Mouse (Mus musculus) cerebellum, postnatal 4 days (tissue): Measurements from ENCODE around the gene Nyx.

Source experiments
- DNase-seq, 2 experiments: peaks; one replicate each; pipeline ENCODE4 v3.0.0; 2022; ENCODE audit warnings: low spot score in 2 of 2, mixed read lengths in 1 of 2

The Nyx gene

GRCm38 (mm10) chrX:13492922-13493321, 27.0 kb downstream of the Nyx start:
- DNase-seq = no peak

GRCm38 (mm10) chrX:13494892-13495703, 29.2 kb downstream of the Nyx start:
- no peak for DNase-seq

- no peak for DNase-seq
Measured at GRCm38 (mm10) chrX:13500284-13500683, 34.4 kb downstream of the Nyx start.

- DNase-seq = no peak
Measured at GRCm38 (mm10) chrX:13502862-13503375, 37.0 kb downstream of the Nyx start.

GRCm38 (mm10) chrX:13504389-13504788, 38.5 kb downstream of the Nyx start:
- no peak for DNase-seq

DNA sequence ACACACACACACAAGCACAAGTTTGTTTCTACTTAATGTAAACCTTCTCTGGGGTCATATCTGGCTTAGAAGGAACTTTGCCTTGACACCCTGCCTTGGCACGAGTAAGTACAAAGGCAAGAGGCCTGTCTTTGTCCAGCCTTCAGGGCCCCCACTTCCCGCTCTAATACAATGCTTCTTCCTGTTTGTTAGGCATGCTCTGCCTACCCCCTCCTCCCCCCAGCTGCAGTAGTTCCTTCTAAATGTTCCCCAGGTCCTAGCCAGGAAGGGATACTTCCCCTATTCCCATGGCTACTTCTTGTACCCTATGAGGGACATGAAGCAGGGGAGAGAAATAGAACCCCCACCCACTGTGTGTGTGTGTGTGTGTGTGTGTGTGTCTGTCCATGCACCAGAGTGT, 40.5 kb downstream of the Nyx start:
- DNase-seq = no peak

DNA sequence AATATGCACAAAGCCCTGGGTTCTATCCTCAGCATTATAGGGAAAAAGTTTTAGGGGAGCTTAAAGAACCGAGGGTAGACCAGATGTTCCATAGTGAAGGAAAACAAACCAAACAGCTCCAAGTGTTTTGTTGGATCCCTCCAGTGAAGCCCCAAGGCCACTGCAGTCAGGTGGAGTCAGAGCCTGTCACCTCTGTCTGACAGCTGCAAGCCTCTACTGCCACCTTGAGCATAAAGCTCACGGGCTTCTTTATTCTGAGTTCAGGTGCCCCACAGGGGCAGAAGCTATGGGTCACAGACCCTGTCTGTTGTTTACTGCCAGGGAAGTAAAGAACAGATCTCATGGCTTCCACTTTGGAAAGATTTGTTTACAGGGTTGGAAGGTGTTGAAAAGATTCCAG, 47.2 kb downstream of the Nyx start:
- DNase-seq = no peak

DNA sequence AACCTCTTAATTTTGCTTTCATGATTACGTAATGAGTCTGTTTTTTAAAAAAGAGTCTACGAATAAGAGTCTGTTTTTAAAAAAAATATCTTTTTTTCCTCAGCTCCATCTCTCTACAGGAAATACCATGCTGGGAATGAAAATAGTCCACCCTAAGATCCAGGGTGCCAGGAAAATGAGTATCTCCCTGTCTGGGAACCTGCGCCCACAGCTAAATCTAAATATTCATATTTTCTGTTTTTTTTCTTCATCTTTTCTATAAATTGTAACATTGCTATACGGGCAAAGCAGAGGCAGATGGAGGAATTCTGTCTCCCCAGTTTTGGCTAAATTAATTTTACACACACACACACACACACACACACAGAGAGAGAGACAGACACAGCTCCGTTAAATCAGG, 48.0 kb downstream of the Nyx start:
- DNase-seq = no peak

DNA sequence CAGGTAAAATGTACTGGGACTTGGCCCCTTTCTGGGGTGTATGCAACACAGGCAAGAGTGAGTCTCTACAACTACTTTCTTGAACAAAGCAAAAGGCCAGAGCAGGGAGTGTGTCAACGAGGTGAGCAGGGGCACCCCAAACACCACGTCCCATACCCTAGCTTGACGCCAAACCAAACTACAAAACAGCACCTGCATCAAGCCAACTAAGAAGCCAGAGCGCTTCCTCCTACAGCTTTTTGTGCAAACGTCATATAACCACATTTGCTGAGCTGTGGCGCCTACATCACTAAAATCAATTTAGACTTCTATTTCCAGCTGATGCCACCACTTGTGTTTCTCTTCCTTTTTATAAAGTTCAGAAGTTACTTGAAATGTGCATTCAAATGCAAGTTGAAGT, 50.5 kb downstream of the Nyx start:
- no peak for DNase-seq

- no peak for DNase-seq
Measured at GRCm38 (mm10) chrX:13518019-13518418, 52.1 kb downstream of the Nyx start.

- no peak for DNase-seq
Measured at GRCm38 (mm10) chrX:13518781-13519407, 53.0 kb downstream of the Nyx start.

- DNase-seq = no peak
Measured at GRCm38 (mm10) chrX:13519408-13519783, 53.5 kb downstream of the Nyx start.

DNA sequence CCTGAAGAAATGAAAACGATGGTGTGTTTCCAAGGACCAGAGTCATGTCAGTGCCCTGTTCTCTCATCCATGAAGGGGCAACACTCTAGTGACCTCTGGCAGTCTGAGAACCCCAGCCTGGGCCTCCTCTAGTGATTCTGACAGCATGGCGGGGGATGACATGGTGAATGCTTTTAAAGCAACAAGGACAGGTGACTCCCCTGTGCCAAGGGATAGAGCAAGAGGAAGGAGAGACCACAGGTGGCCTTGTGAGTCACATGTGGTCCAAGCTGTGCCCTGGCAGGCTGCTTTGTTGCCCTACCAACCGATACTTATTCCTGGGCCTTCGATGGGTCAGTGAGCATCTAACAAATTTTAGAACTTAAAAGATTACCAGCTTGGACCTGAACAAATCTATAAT, 54.7 kb downstream of the Nyx start:
- DNase-seq = no peak

DNA sequence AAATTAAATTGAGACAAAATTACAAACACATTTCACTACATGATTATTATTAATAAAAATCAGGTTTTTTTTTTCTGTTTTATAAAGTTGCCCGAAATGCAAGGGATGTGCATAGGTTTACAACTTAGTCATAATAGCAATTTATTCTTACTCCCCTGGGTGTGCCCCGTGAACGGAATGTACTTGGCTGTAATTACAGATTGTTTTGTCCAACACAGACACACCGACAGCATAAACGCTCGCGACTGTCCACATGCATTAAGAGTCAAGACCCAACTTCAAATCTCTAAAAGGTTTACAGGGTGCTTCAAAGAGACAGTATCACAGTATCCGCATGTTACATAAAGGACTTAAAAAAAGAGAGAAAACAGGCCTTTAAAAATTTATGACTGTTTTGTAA, 55.4 kb downstream of the Nyx start:
- DNase-seq = no peak
